Mouse (Mus musculus) hindbrain, embryonic 11.5 days (tissue): ENCODE data around the gene Mrpl41. TPM values are rescaled to one million over a fixed set of nuclear protein-coding genes. Genes with fewer than 3 reads are reported as not detected.

ENCODE experiments used
- ATAC-seq: fragments of 200-750 bp; cut with Nextera tagmentation; 2 replicates; pipeline ENCODE4 v1.8.0; 2017; ENCODE audit warnings: mild to moderate bottlenecking, moderate TSS enrichment, moderate library complexity; ENCODE audit not compliant: low FRiP score
- DNase-seq: peaks from one replicate; pipeline ENCODE4 v3.0.0-alpha.2; 2015; ENCODE audit warnings: low spot score
- H3K27ac ChIP-seq: fragments of 300-500 bp; sonication (generic); 2 replicates; pipeline ENCODE4 v1.5.1; 2014; ENCODE audit warnings: mild to moderate bottlenecking, low read depth, low read length
- H3K27me3 ChIP-seq: fragments of 300-500 bp; sonication (generic); 2 replicates; pipeline ENCODE4 v1.6.1; 2014; ENCODE audit warnings: mild to moderate bottlenecking, low read length, moderate library complexity, mixed read lengths; ENCODE audit not compliant: control insufficient read depth, insufficient read depth
- H3K36me3 ChIP-seq: fragments of 300-500 bp; sonication (generic); 2 replicates; pipeline ENCODE4 v1.6.1; 2014; ENCODE audit warnings: mild to moderate bottlenecking, low read length, moderate library complexity, mixed read lengths; ENCODE audit not compliant: control insufficient read depth, insufficient read depth
- H3K4me1 ChIP-seq: fragments of 300-500 bp; sonication (generic); replicated peaks from 2 replicates; pipeline ENCODE4 v1.6.1; 2014; ENCODE audit warnings: low read length, mixed read lengths; ENCODE audit not compliant: control insufficient read depth, insufficient read depth
- H3K4me2 ChIP-seq: fragments of 300-500 bp; sonication (generic); replicated peaks from 2 replicates; pipeline ENCODE4 v1.6.1; 2014; ENCODE audit warnings: mild to moderate bottlenecking, low read depth, low read length
- H3K4me3 ChIP-seq: fragments of 300-500 bp; sonication (generic); 2 replicates; pipeline ENCODE4 v1.5.1; 2014; ENCODE audit warnings: low read depth, low read length
- H3K9ac ChIP-seq: fragments of 300-500 bp; sonication (generic); 2 replicates; pipeline ENCODE4 v1.6.1; 2014; ENCODE audit warnings: low read depth, low read length
- H3K9me3 ChIP-seq: fragments of 300-500 bp; sonication (generic); 2 replicates; pipeline ENCODE4 v1.6.1; 2016; ENCODE audit warnings: low read length; ENCODE audit not compliant: control insufficient read depth
- WGBS: fragments of 180-500 bp; shearing (Covaris S2); extraction: QIAGEN DNeasy Blood & Tissue Kit; methylation state at CpG from one replicate; pipeline ENCODE4 v1.1.7; 2014; 5-methylcytosine and 5-hydroxymethylcytosine counted together
- polyA plus RNA-seq: library from polyadenylated mRNA; unstranded; fragments of >200 nt; fragmentation: Nextera tagmentation; extraction: Ambion mirVana; gene quantifications from 2 replicates; pipeline ENCODE4 v1.2.1, GENCODE M21; 2014

Gene Mrpl41
- polyA plus RNA-seq, 1 experiment from 2014 or later = 165 TPM

DNA sequence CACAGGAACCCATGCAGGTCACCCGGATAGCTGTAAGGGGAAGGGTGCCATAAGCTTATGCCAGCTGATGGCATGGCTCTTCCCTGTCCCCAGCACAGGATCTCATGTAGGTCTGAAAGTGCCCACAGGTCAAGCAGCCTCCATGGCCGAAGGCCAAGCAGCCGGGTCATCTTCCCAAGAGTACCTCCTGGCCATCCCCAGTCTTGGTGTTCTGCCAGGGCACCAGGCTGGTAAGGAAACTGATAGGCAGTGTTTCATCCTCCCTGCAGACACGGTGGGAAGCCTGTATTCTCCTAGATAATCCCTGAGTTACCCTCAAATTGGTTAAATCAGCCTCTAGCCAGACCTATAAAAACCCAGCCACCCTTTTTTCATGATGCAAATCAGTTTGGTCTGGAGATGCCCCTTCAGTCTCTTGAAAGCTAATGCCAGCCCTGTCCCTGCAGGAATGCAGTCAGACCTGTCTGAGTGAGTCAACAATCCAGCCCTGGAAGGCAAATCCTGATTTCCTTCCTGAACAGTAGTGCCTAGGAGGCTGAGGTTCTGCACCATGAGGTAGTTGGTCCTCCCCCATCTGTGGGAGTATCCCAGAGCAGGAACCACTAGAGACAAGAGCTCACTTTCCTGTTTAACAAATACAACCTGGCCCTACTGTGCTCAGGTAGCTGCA, 47.0 kb downstream of the Mrpl41 start:
- no peak for ATAC-seq
- no peak overlapping the region for H3K9ac ChIP-seq
- H3K4me2 ChIP-seq = no peak overlapping the region
- no peak overlapping the region for H3K4me3 ChIP-seq
- DNase-seq = no peak
- 68% methylated on average over 4 of the region's 4 CpGs for WGBS
- H3K27me3 ChIP-seq = no peaks in the 10 kb centered on the region
- no peak overlapping the region for H3K27ac ChIP-seq
- H3K9me3 ChIP-seq = no peaks in the 10 kb centered on the region
- no peaks in the 10 kb centered on the region for H3K36me3 ChIP-seq
- H3K4me1 ChIP-seq = no peaks in the 10 kb centered on the region

DNA sequence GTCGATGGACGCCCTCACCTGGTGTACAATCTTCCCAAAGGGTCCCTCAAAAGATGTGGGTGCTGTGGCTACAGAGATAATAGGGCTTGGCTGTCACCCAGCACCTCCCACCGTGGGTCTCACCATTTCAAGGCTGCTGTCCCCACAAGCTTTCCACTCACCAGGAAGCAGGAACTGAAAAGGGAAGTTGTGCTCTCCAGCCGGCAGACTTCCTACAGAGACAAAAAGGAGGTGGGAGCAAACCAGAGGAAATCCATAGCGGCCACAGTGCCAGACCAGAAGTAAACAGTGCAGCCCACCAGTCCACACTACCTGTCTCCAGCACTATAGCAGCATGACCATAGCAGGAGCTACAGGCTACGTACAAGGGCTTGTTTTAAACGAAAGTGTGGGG, 47.9 kb downstream of the Mrpl41 start:
- DNase-seq (no peak), ATAC-seq (no peak)
- Histone ChIP-seq H3K27me3 (no peaks in the 10 kb centered on the region), H3K4me2 (no peak overlapping the region), H3K27ac (no peak overlapping the region), H3K4me3 (no peak overlapping the region), H3K9me3 (no peaks in the 10 kb centered on the region), H3K9ac (no peak overlapping the region), H3K4me1 (no peaks in the 10 kb centered on the region), H3K36me3 (no peaks in the 10 kb centered on the region)
- 74% methylated on average over 7 of the region's 7 CpGs for WGBS

GRCm38 (mm10) chr2:24926345-24926964, 48.4 kb downstream of the Mrpl41 start:
- Histone ChIP-seq H3K9ac (no peak overlapping the region), H3K36me3 (no peaks in the 10 kb centered on the region), H3K4me2 (no peak overlapping the region), H3K27ac (no peak overlapping the region), H3K4me1 (no peaks in the 10 kb centered on the region), H3K27me3 (no peaks in the 10 kb centered on the region), H3K9me3 (no peaks in the 10 kb centered on the region), H3K4me3 (no peak overlapping the region)
- no peak for ATAC-seq
- DNase-seq = no peak
- 89% methylated on average over 9 of the region's 9 CpGs for WGBS

DNA sequence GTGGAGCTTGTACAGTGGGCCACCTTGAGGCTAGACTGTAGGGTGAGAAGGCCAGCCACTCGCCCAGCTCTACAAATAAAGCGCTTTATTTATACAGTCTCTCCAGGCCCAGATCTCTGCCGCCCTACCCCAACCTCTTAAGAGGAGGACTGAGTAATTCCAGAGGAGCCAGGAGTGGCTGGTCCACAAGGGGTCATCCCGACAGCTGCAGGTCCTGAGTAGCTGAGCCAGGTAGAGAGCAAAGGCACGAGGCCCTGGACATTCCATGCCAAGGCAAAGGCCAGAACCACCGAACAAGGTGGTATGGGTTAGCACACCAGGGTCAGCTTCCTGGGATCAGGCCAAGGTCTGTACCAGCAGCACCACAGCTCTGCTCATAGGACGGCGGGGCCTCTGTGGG, 49.6 kb downstream of the Mrpl41 start:
- no peak for DNase-seq
- no peaks in the 10 kb centered on the region for H3K27me3 ChIP-seq
- H3K4me3 ChIP-seq = no peak overlapping the region
- H3K9me3 ChIP-seq = no peaks in the 10 kb centered on the region
- H3K36me3 ChIP-seq = no peaks in the 10 kb centered on the region
- WGBS = 77% methylated on average over 8 of the region's 8 CpGs
- no peak overlapping the region for H3K4me2 ChIP-seq
- H3K27ac ChIP-seq = no peak overlapping the region
- H3K9ac ChIP-seq = no peak overlapping the region
- no peak for ATAC-seq
- H3K4me1 ChIP-seq = no peaks in the 10 kb centered on the region

Other genes with a start within 250 kb of the Mrpl41 start
- 2.8 and 4.8 TPM in 2 replicates for gene Cacna1b, start 211.9 kb downstream of the Mrpl41 start, polyA plus RNA-seq
- gene Ehmt1, start 55.5 kb downstream of the Mrpl41 start, polyA plus RNA-seq = 98.0 and 113 TPM in 2 replicates
- 14.4 and 14.7 TPM in 2 replicates for gene Arrdc1, start 39.8 kb downstream of the Mrpl41 start, polyA plus RNA-seq
- 16.8 and 30.6 TPM in 2 replicates for gene Zmynd19, start 25.3 kb downstream of the Mrpl41 start, polyA plus RNA-seq
- gene Dph7, start 12.7 kb downstream of the Mrpl41 start, polyA plus RNA-seq = 30.4 and 30.7 TPM in 2 replicates
- 2.9 TPM in 2 replicates for gene Pnpla7, start 935 bp upstream of the Mrpl41 start, polyA plus RNA-seq
- 37.6 and 51.1 TPM in 2 replicates for gene Nsmf, start 79.3 kb upstream of the Mrpl41 start, polyA plus RNA-seq
- not detected in 2 replicates for gene Entpd8, start 105.2 kb upstream of the Mrpl41 start, polyA plus RNA-seq
- not detected in 2 replicates for gene Noxa1, start 120.1 kb upstream of the Mrpl41 start, polyA plus RNA-seq
- gene Nrarp, start 205.7 kb upstream of the Mrpl41 start, polyA plus RNA-seq = 44.6 and 60.5 TPM in 2 replicates
- gene Tor4a, start 221.8 kb upstream of the Mrpl41 start, polyA plus RNA-seq = 0.94 and 2.4 TPM in 2 replicates
- 89.6 and 93.7 TPM in 2 replicates for gene Nelfb, start 236.4 kb upstream of the Mrpl41 start, polyA plus RNA-seq
- gene Stpg3, start 239.5 kb upstream of the Mrpl41 start, polyA plus RNA-seq = not detected in 2 replicates
- gene Fam166a, start 243.6 kb upstream of the Mrpl41 start, polyA plus RNA-seq = not detected in 2 replicates
- gene Tubb4b, start 249.6 kb upstream of the Mrpl41 start, polyA plus RNA-seq = 519 and 526 TPM in 2 replicates